Mouse (Mus musculus) midbrain, embryonic 15.5 days (tissue): ENCODE measurements at regions not wholly inside any gene's neighbourhood (a gene's known extent, or its start where the extent isn't known, plus 50 kb on each side); places are given as distances from the start of the nearest gene placed in this dataset.

Experiments used
- ATAC-seq: fragments of 200-750 bp; cut with Nextera tagmentation; replicated peaks from 2 replicates; pipeline ENCODE4 v1.8.0; 2017; ENCODE audit warnings: moderate TSS enrichment
- H3K27ac ChIP-seq: fragments of 300-500 bp; sonication (generic); 2 replicates; pipeline ENCODE4 v1.5.1; 2015; ENCODE audit warnings: mild to moderate bottlenecking, inconsistent platforms
- H3K27me3 ChIP-seq: fragments of 300-500 bp; sonication (generic); replicated peaks from 2 replicates; pipeline ENCODE4 v1.6.1; 2015; ENCODE audit warnings: inconsistent platforms
- H3K36me3 ChIP-seq: fragments of 300-500 bp; sonication (generic); replicated peaks from 2 replicates; pipeline ENCODE4 v1.6.1; 2015; ENCODE audit warnings: inconsistent platforms
- H3K4me1 ChIP-seq: fragments of 300-500 bp; sonication (generic); 2 replicates; pipeline ENCODE4 v1.6.1; 2015; ENCODE audit warnings: inconsistent platforms
- H3K4me2 ChIP-seq: fragments of 300-500 bp; sonication (generic); 2 replicates; pipeline ENCODE4 v1.6.1; 2015; ENCODE audit warnings: inconsistent platforms, mild to moderate bottlenecking, moderate library complexity
- H3K4me3 ChIP-seq: fragments of 300-500 bp; sonication (generic); 2 replicates; pipeline ENCODE4 v1.5.1; 2015; ENCODE audit warnings: mild to moderate bottlenecking, inconsistent platforms
- H3K9ac ChIP-seq: fragments of 300-500 bp; sonication (generic); 2 replicates; pipeline ENCODE4 v1.6.1; 2015; ENCODE audit warnings: mild to moderate bottlenecking, inconsistent platforms
- H3K9me3 ChIP-seq: fragments of 300-500 bp; sonication (generic); 2 replicates; pipeline ENCODE4 v1.6.1; 2016; ENCODE audit warnings: inconsistent platforms
- WGBS: fragments of 180-500 bp; shearing (Covaris S2); methylation state at CpG from one replicate; pipeline ENCODE4 v1.1.7; 2015; ENCODE audit warnings: mixed read lengths; 5-methylcytosine and 5-hydroxymethylcytosine counted together

DNA sequence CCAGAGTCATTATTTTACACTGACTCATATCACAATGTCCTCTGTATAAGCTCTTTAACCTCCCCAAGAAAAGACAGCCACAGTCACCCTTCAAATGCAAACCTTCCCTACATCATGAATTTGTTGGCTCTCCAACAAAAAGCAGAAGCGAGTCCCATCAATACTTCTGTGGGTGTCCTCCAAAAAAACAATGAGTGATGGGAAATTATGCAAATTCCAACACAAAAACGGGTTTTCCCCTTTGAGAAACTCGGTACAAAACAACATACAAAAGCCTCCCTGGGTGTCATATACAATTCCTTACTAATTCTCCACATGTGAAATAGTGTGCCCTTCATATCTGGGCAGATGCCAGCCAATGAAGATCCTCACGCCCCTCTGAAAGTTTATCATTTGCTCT, 311.8 kb upstream of the 4930412O13Rik start:
- Histone ChIP-seq H3K4me3 (no peak overlapping the region), H3K4me2 (no peak overlapping the region), H3K9ac (no peak overlapping the region), H3K9me3 (no peaks in the 10 kb centered on the region), H3K4me1 (no peaks in the 10 kb centered on the region), H3K36me3 (no peaks in the 10 kb centered on the region), H3K27ac (no peak overlapping the region), H3K27me3 (no peaks in the 10 kb centered on the region)
- no peak for ATAC-seq
- WGBS: 72% methylated on average over 4 of the region's 4 CpGs

DNA sequence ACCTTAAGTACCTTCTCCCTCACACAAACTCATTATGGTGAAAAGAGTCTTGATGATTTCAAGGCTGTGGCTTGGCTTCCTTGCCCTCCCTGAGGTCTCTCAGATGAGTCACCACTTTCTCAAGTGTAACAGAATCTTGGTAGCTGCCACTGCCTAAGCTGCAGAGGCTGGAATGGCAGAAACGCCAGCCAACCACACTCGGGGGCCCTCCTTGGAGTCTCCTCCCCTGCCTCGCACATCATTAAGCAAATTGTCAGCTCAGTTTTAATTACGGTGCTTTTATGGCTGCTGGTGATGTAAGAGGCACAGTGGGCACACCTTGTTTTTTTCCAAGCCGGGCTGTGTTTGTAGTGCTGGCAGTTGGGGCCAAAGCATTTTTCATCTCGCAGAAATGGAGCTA, 306.9 kb upstream of the 4930412O13Rik start:
- Histone ChIP-seq H3K9me3 (no peaks in the 10 kb centered on the region), H3K4me3 (no peak overlapping the region), H3K4me1 (no peaks in the 10 kb centered on the region), H3K4me2 (no peak overlapping the region), H3K27ac (no peak overlapping the region), H3K9ac (no peak overlapping the region), H3K36me3 (no peaks in the 10 kb centered on the region), H3K27me3 (no peaks in the 10 kb centered on the region)
- 77% methylated on average over 6 of the region's 6 CpGs for WGBS
- ATAC-seq: 0 out of 2 replicates have a peak, but pooled peaks have one; percentile 45

DNA sequence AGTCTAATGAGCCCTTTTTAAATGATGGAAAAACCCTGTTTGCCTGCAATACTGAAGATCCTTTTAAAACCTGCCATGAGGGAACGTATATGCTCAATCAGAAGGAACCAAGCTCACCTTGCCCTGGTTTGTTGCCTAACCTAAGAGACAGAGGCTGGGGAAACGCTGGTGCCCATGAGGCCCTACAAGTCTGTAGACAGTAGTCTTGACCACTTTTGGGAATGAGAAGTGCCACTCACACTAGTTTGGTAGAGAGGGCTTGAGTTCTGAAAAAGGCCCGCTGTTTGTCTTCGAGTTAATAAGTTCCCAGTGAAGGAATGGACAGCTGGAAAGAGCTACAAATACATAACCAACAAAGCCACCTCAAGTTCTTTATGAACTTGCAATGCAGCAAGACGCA, 306.4 kb upstream of the 4930412O13Rik start:
- Histone ChIP-seq H3K27me3 (no peaks in the 10 kb centered on the region), H3K36me3 (no peaks in the 10 kb centered on the region), H3K9me3 (no peaks in the 10 kb centered on the region), H3K9ac (no peak overlapping the region), H3K4me2 (no peak overlapping the region), H3K27ac (no peak overlapping the region), H3K4me1 (no peaks in the 10 kb centered on the region), H3K4me3 (no peak overlapping the region)
- 89% methylated on average over 5 of the region's 5 CpGs for WGBS
- ATAC-seq: no peak

DNA sequence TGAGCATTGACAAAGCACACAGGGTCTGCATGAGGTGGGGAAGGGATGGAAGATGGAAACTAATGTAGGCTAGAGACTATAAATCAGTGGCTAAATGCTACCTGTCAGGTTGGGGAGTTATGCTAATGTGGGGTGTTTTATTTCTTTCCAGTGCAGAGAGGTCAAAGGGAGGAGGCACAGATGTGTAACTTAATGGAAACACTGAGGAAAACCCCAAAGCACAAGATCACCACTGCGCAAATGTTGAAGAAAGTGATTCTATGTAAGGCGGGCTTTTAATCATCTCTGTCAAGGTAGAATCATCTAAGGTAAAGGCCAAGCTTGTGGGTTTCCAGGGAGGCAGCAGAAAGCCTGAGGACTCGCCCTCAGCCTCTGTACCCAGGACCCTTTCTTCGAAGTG, 303.2 kb upstream of the 4930412O13Rik start:
- Histone ChIP-seq H3K9me3 (no peaks in the 10 kb centered on the region), H3K4me3 (no peak overlapping the region), H3K27ac (no peak overlapping the region), H3K4me1 (no peaks in the 10 kb centered on the region), H3K36me3 (no peaks in the 10 kb centered on the region), H3K4me2 (no peak overlapping the region), H3K27me3 (no peaks in the 10 kb centered on the region), H3K9ac (no peak overlapping the region)
- no peak for ATAC-seq
- WGBS: 87% methylated on average over 4 of the region's 4 CpGs

DNA sequence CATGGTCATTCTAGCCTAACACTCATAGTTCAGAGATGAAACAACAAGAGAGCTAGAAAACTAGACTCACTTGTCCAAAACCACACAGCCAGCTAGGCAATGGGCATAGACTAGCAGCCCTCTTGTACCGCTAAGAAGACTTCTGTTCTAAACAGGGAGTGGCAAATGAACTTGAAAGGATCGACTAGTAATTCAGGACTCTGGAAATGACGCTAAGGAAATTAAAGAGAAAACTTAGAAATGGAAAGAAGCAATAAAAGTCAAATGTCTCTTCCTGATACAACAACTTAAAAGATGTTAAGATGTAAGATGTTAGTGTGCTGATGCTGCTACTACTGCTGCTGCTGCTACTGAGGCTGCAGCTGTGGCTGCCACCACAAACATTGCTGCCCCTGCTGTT, 293.7 kb upstream of the 4930412O13Rik start:
- Histone ChIP-seq H3K27me3 (no peaks in the 10 kb centered on the region), H3K9me3 (no peaks in the 10 kb centered on the region), H3K4me2 (no peak overlapping the region), H3K27ac (no peak overlapping the region), H3K36me3 (no peaks in the 10 kb centered on the region), H3K4me3 (no peak overlapping the region), H3K9ac (no peak overlapping the region), H3K4me1 (no peaks in the 10 kb centered on the region)
- ATAC-seq: no peak
- WGBS: 94% methylated on average over 3 of the region's 3 CpGs

DNA sequence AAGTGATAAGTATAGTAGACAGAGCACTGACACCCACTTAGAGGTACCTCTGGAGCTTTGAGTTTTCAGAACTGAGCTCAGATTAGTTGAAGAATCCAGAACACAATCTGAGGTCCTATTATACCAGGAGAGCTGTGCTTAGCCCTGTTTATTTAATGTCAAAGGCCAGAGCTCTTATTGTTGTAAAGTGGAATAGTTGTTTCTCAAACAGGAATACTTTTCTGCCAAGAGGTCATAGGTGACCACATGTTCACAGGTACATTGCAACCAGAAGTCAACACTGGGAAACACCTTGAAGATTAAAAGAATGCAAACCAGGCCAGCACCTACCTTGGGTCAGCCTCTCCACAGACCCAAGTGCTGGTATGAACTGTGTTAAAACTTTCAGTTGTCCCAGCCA, 291.9 kb upstream of the 4930412O13Rik start:
- H3K4me3 ChIP-seq: no peak overlapping the region
- H3K9ac ChIP-seq: no peak overlapping the region
- no peak overlapping the region for H3K27ac ChIP-seq
- no peak overlapping the region for H3K4me2 ChIP-seq
- ATAC-seq: no peak
- H3K9me3 ChIP-seq: no peaks in the 10 kb centered on the region
- no peaks in the 10 kb centered on the region for H3K36me3 ChIP-seq
- H3K27me3 ChIP-seq: no peaks in the 10 kb centered on the region
- H3K4me1 ChIP-seq: no peaks in the 10 kb centered on the region

DNA sequence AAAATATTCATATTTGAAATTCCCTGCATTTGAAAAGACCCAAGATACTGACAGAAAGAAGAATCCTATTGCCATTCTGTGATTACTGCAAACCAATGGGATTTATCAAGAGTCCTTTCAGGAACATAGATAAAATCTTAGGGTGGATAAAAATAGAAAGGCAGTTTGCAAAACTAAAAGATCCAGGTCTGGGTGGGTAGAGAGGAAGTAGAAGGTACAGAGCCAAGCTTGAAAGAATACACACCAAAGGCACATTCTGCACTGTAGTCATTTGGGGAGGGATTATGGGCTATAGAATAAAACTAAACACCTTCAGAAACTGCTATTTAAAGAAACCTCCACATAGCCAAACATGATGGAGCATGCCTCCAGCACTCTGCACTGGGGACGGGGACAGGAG, 288.5 kb upstream of the 4930412O13Rik start:
- no peak overlapping the region for H3K27ac ChIP-seq
- no peak overlapping the region for H3K9ac ChIP-seq
- no peaks in the 10 kb centered on the region for H3K36me3 ChIP-seq
- H3K4me1 ChIP-seq: no peaks in the 10 kb centered on the region
- H3K4me3 ChIP-seq: no peak overlapping the region
- 85% methylated on average over 1 of the region's 1 CpGs for WGBS
- no peak overlapping the region for H3K4me2 ChIP-seq
- no peaks in the 10 kb centered on the region for H3K9me3 ChIP-seq
- no peak for ATAC-seq
- H3K27me3 ChIP-seq: no peaks in the 10 kb centered on the region

DNA sequence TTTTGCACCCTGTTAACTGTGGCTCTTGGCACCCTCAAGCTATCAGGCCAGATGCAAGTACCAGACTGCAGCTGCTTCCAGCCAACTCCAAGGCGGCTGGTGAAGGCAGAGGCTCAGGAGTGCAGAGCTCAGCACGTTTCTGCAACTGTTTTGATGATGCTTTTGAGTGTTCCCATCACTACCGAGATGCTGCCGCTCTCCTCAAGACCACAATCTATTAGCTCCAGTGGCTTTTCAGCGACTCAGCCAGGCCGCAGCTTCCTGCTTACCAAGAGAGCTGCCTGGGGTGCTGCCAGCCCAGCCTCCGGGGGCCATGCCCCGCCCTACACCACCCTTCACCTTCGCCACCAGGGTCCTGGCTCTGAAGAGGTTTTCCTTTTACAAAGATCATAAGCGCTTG, 287.1 kb upstream of the 4930412O13Rik start:
- no peak for ATAC-seq
- 41% methylated on average over 10 of the region's 10 CpGs for WGBS
- Histone ChIP-seq H3K9ac (no peak overlapping the region), H3K36me3 (no peaks in the 10 kb centered on the region), H3K4me3 (no peak overlapping the region), H3K4me2 (no peak overlapping the region), H3K27ac (no peak overlapping the region), H3K27me3 (no peaks in the 10 kb centered on the region), H3K9me3 (no peaks in the 10 kb centered on the region), H3K4me1 (no peaks in the 10 kb centered on the region)

DNA sequence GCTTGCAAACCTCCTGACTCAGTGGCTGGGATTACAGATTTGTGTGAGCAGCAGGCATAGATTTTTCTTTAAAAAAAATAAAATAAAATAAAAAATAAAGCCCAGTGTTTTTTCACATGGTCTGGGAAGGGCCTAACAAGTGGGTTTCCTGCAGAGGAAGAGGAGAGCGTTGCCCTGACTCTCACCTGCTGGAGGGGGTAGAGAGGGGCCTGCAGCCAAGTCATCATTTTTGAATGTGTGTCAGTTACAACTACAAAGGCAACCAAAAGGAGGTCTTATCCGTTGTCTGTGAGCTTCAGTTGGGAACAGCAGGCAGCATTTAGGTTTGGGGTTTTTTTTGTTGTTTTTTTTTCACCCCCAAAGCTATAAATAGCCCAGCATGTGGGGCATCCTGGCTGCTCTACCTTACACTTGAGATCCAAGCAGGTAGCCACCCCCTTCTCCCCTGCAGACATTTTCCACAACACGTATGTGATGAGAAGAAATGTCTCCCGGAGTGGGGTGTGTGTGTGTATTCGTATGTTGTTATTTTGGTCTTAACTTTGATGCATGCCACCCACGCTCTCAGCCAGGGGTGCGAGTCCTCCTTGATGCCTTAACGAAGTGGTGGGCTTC, 285.7 kb upstream of the 4930412O13Rik start:
- H3K36me3 ChIP-seq: no peaks in the 10 kb centered on the region
- H3K4me2 ChIP-seq: no peak overlapping the region
- no peak for ATAC-seq
- no peaks in the 10 kb centered on the region for H3K9me3 ChIP-seq
- H3K4me3 ChIP-seq: no peak overlapping the region
- no peak overlapping the region for H3K9ac ChIP-seq
- 76% methylated on average over 8 of the region's 8 CpGs for WGBS
- H3K27ac ChIP-seq: no peak overlapping the region
- no peaks in the 10 kb centered on the region for H3K27me3 ChIP-seq
- no peaks in the 10 kb centered on the region for H3K4me1 ChIP-seq

DNA sequence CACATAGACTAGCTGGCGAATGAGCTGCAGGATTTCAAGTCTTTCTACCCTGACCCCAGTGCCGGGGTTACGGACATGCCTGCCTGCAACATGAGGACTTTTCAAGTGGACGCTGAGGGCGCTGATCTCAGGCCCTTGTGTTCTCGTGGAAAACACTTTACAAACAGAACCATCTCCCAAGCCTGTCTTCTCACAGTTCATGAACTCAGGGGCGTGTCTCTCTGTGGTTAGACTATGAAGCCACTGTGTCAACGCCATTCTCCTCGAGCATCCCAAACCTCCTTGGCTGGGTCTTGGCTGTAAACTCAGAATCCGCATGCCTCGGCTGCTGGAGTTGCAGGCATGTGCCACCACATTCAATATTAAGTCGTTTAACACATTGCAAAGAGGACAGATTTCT, 284.9 kb upstream of the 4930412O13Rik start:
- no peak overlapping the region for H3K4me3 ChIP-seq
- 82% methylated on average over 12 of the region's 12 CpGs for WGBS
- no peaks in the 10 kb centered on the region for H3K9me3 ChIP-seq
- H3K27ac ChIP-seq: no peak overlapping the region
- no peak overlapping the region for H3K4me2 ChIP-seq
- no peak overlapping the region for H3K9ac ChIP-seq
- no peak for ATAC-seq
- H3K4me1 ChIP-seq: no peaks in the 10 kb centered on the region
- no peaks in the 10 kb centered on the region for H3K27me3 ChIP-seq
- no peaks in the 10 kb centered on the region for H3K36me3 ChIP-seq

DNA sequence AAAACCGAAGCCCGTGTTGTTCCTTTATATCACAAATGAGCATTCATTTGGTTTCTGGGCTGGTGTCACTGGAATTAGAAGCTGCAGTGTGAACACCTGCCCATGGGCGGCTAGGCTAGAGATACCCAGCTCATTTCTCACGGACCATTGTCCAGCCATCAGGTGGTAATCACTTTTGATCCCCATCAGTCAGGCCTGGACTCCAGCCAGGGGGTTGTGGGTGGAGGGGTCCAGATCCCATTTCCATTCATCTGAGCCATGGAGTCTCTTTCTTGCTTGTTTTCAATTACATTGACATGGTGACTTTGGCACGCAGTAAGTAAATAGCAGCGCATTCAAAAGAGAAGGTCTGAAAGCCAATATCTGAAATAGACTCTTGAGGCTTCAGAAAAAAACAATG, 276.1 kb upstream of the 4930412O13Rik start:
- Histone ChIP-seq H3K9me3 (no peaks in the 10 kb centered on the region), H3K36me3 (no peaks in the 10 kb centered on the region), H3K9ac (no peak overlapping the region), H3K4me2 (no peak overlapping the region), H3K27me3 (no peaks in the 10 kb centered on the region), H3K4me3 (no peak overlapping the region), H3K27ac (no peak overlapping the region), H3K4me1 (no peaks in the 10 kb centered on the region)
- 47% methylated on average over 6 of the region's 6 CpGs for WGBS
- 0 out of 2 replicates have a peak, but pooled peaks have one; percentile 52 for ATAC-seq

DNA sequence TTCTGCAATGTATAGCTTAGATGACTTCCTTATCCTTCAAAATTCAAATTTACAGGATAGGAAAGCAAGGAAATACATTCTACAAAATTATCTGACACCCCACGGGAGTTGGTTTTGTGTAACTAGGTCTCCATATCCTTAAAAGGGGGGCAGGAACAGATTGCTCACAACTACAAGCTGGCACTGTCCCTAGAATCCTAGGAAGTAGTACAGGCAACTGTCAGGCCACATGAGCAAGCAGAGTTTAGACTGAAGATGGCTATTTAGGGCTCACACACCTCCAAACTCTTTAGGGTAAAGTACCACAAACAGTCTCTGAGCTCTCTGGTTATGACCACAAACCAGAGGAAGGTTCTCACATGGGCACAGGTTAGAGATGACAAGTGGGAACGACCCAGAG, 273.5 kb upstream of the 4930412O13Rik start:
- H3K9ac ChIP-seq: no peak overlapping the region
- WGBS: 80% methylated on average over 2 of the region's 2 CpGs
- no peak overlapping the region for H3K4me3 ChIP-seq
- H3K9me3 ChIP-seq: no peaks in the 10 kb centered on the region
- H3K27ac ChIP-seq: no peak overlapping the region
- H3K4me1 ChIP-seq: no peaks in the 10 kb centered on the region
- H3K27me3 ChIP-seq: no peaks in the 10 kb centered on the region
- no peaks in the 10 kb centered on the region for H3K36me3 ChIP-seq
- ATAC-seq: no peak
- H3K4me2 ChIP-seq: no peak overlapping the region

DNA sequence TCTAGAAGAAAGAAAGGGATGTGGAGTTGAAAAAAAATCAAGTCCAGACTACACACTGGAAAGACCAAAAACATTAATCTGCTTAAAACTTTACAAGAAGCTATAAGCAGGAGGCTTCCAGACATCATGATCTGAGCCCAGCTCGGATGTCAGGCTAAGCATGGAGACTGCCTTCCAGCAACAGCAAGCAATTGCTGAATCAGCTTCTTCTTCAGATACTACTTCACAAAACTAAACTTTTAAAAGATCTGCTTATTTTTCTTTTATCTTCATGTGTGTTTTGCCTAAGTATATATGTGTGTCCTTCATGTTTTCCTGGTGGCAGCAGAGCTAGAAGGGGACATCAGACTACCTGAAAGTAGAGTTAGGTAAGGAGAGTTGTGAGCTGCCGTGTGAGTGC, 266.6 kb upstream of the 4930412O13Rik start:
- ATAC-seq: no peak
- Histone ChIP-seq H3K27me3 (no peaks in the 10 kb centered on the region), H3K36me3 (no peaks in the 10 kb centered on the region), H3K27ac (no peak overlapping the region), H3K4me3 (no peak overlapping the region), H3K4me2 (no peak overlapping the region), H3K9ac (no peak overlapping the region), H3K9me3 (no peaks in the 10 kb centered on the region), H3K4me1 (no peaks in the 10 kb centered on the region)
- 85% methylated on average over 2 of the region's 2 CpGs for WGBS
